Mouse (Mus musculus): ENCODE results near the gene Akp3. TPM values are rescaled to one million over a fixed set of nuclear protein-coding genes. Genes with fewer than 3 reads are reported as not detected.

The Akp3 gene
- not detected for polyA plus RNA-seq (2012; fragmentation: generic; extraction: Trizol)

GRCm38 (mm10) chr1:87124673-87125072 is at the start of gene Akp3:
Gene Akp3 (plus strand): TSS chr1:87124973.

GRCm38 (mm10) chr1:87089828-87090227 is 34.9 kb upstream of the Akp3 start, which contains the start of gene Alppl2:
Gene Alppl2 (minus strand): TSS chr1:87089928.

GRCm38 (mm10) chr1:87101411-87101810 is 23.4 kb upstream of the Akp3 start, which contains the start of gene Alpi:
Gene Alpi (minus strand): TSS chr1:87101606.

GRCm38 (mm10) chr1:87156199-87156587 is 31.4 kb downstream of the Akp3 start, which contains the start of gene Ecel1:
Gene Ecel1 (minus strand): TSS chr1:87156521.

Other genes with a start within 250 kb of the Akp3 start
- not detected for gene Alppl2, start 35.0 kb upstream of the Akp3 start, polyA plus RNA-seq (2012; fragmentation: generic; extraction: Trizol)
- gene Alpi, start 23.4 kb upstream of the Akp3 start, polyA plus RNA-seq (2012; fragmentation: generic; extraction: Trizol) = not detected
- gene Ecel1, start 31.5 kb downstream of the Akp3 start, polyA plus RNA-seq (2012; fragmentation: generic; extraction: Trizol) = not detected
- under 1 TPM in 1 of 2 experiments, not detected in 1; 0.04 TPM for gene Prss56, start 58.3 kb downstream of the Akp3 start, polyA plus RNA-seq (2012; fragmentation: generic; extraction: Trizol)
- gene Chrnd, start 65.6 kb downstream of the Akp3 start, polyA plus RNA-seq (2012; fragmentation: generic; extraction: Trizol) = under 1 TPM in 1 of 2 experiments, not detected in 1; 0.09 TPM
- under 1 TPM; 0.01 to 0.05 TPM for gene Chrng, start 79.7 kb downstream of the Akp3 start, polyA plus RNA-seq (2012; fragmentation: generic; extraction: Trizol)
- gene Eif4e2, start 88.9 kb downstream of the Akp3 start, polyA plus RNA-seq (2012; fragmentation: generic; extraction: Trizol) = 100 to 1,000 TPM; 111 to 154 TPM
- gene Efhd1, start 139.4 kb downstream of the Akp3 start, polyA plus RNA-seq (2012; fragmentation: generic; extraction: Trizol) = 10 to 100 TPM in 1 of 2 experiments, under 1 TPM in 1; 0.26 to 16.0 TPM
- 10 to 100 TPM in 1 of 2 experiments, 1 to 10 TPM in 1; 2.0 to 19.0 TPM for gene Gigyf2, start 202.0 kb downstream of the Akp3 start, polyA plus RNA-seq (2012; fragmentation: generic; extraction: Trizol)

Data from C3H10T1/2 (cell line).